Mouse (Mus musculus) hindbrain, embryonic 13.5 days (tissue): ENCODE data around the gene Ppp2r3d. TPM values are rescaled to one million over a fixed set of nuclear protein-coding genes. Genes with fewer than 3 reads are reported as not detected.
A peak's percentile ranks its signal among the peaks of the same experiment; 100 is the strongest.
"Not testable (repeated sequence)": the region's sequence is repeated elsewhere in the genome, so short reads cannot be mapped to it uniquely, and the experiment has no call there.

Experiments
- ATAC-seq: fragments of 200-750 bp; cut with Nextera tagmentation; 2 replicates; pipeline ENCODE4 v1.8.0; 2017; ENCODE audit warnings: moderate TSS enrichment; ENCODE audit not compliant: low FRiP score
- H3K27ac ChIP-seq: fragments of 300-500 bp; sonication (generic); 2 replicates; pipeline ENCODE4 v1.5.1; 2015; ENCODE audit warnings: inconsistent platforms, mild to moderate bottlenecking, moderate library complexity
- H3K27me3 ChIP-seq: fragments of 300-500 bp; sonication (generic); 2 replicates; pipeline ENCODE4 v1.6.1; 2015; ENCODE audit warnings: mild to moderate bottlenecking, inconsistent platforms
- H3K36me3 ChIP-seq: fragments of 300-500 bp; sonication (generic); 2 replicates; pipeline ENCODE4 v1.6.1; 2015; ENCODE audit warnings: mild to moderate bottlenecking, inconsistent platforms
- H3K4me1 ChIP-seq: fragments of 300-500 bp; sonication (generic); replicated peaks from 2 replicates; pipeline ENCODE4 v1.6.1; 2015; ENCODE audit warnings: inconsistent platforms
- H3K4me2 ChIP-seq: fragments of 300-500 bp; sonication (generic); 2 replicates; pipeline ENCODE4 v1.6.1; 2015; ENCODE audit warnings: inconsistent platforms, mild to moderate bottlenecking, moderate library complexity
- H3K4me3 ChIP-seq: fragments of 300-500 bp; sonication (generic); 2 replicates; pipeline ENCODE4 v1.5.1; 2015; ENCODE audit warnings: mild to moderate bottlenecking, inconsistent platforms
- H3K9ac ChIP-seq: fragments of 300-500 bp; sonication (generic); 2 replicates; pipeline ENCODE4 v1.6.1; 2015; ENCODE audit warnings: mild to moderate bottlenecking, inconsistent platforms
- H3K9me3 ChIP-seq: fragments of 300-500 bp; sonication (generic); 2 replicates; pipeline ENCODE4 v1.6.1; 2016; ENCODE audit warnings: inconsistent platforms
- WGBS: fragments of 180-500 bp; shearing (Covaris S2); methylation state at CpG from one replicate; pipeline ENCODE4 v1.1.7; 2015; 5-methylcytosine and 5-hydroxymethylcytosine counted together
- polyA plus RNA-seq: library from polyadenylated mRNA; unstranded; fragments of >200 nt; fragmentation: Nextera tagmentation; extraction: Ambion mirVana; gene quantifications from 2 replicates; pipeline ENCODE4 v1.2.1, GENCODE M21; 2015

The Ppp2r3d gene
- 154 and 166 TPM in 2 replicates for polyA plus RNA-seq

- Histone ChIP-seq H3K27ac (no peak within 1 kb of the TSS), H3K27me3 (no peaks in the 10 kb centered on the region), H3K9ac (no peak within 1 kb of the TSS), H3K4me1 (no peaks in the 10 kb centered on the region), H3K9me3 (0 out of 2 replicates have a peak, but pooled peaks cover 6% of the 10 kb centered on the region), H3K4me2 (no peak within 1 kb of the TSS), H3K4me3 (no peak within 1 kb of the TSS), H3K36me3 (peaks cover 17% of the 10 kb centered on the region)
- ATAC-seq = peak; percentile 57; the same call in 1 of the 2 replicates
- WGBS = 96% methylated on average over 22 of the region's 22 CpGs
Observed at GRCm38 (mm10) chr9:124476096-124476902, at the start of gene Ppp2r3d. Ppp2r3d (minus strand) TSS chr9:124476898.

- H3K36me3 ChIP-seq, H3K27me3 ChIP-seq, H3K4me1 ChIP-seq, H3K4me3 ChIP-seq, H3K27ac ChIP-seq, H3K9ac ChIP-seq, H3K4me2 ChIP-seq, ATAC-seq: not testable (repeated sequence)
- 91% methylated on average over 2 of the region's 2 CpGs for WGBS
- peaks cover 21% of the 10 kb centered on the region for H3K9me3 ChIP-seq
Observed at GRCm38 (mm10) chr9:124493693-124494092, 17.0 kb upstream of the Ppp2r3d start, which contains the start of gene Gm21836. Gm21836 (minus strand) TSS chr9:124493793.

GRCm38 (mm10) chr9:124480361-124480980 is 3.8 kb upstream of the Ppp2r3d start:
- not testable (repeated sequence) for H3K4me2 ChIP-seq, ATAC-seq, H3K4me1 ChIP-seq, H3K4me3 ChIP-seq, H3K9ac ChIP-seq, H3K9me3 ChIP-seq, H3K27ac ChIP-seq, H3K27me3 ChIP-seq
- WGBS = 60% methylated on average over 13 of the region's 15 CpGs
- H3K36me3 ChIP-seq = peaks cover 13% of the 10 kb centered on the region

GRCm38 (mm10) chr9:124478081-124478480 is 1.4 kb upstream of the Ppp2r3d start:
- Histone ChIP-seq H3K27me3 (no peaks in the 10 kb centered on the region), H3K9me3 (0 out of 2 replicates have a peak, but pooled peaks cover 6% of the 10 kb centered on the region), H3K36me3 (peaks cover 17% of the 10 kb centered on the region), H3K4me1 (no peaks in the 10 kb centered on the region), H3K4me3 (no peak overlapping the region), H3K27ac (no peak overlapping the region), H3K9ac (no peak overlapping the region), H3K4me2 (no peak overlapping the region)
- ATAC-seq = no peak
- WGBS = 84% methylated on average over 3 of the region's 3 CpGs

GRCm38 (mm10) chr9:124475689-124476088 is 1.0 kb downstream of the Ppp2r3d start:
- Histone ChIP-seq H3K4me2 (no peak overlapping the region), H3K9ac (no peak overlapping the region), H3K27me3 (no peaks in the 10 kb centered on the region), H3K36me3 (peaks cover 17% of the 10 kb centered on the region), H3K4me3 (no peak overlapping the region), H3K27ac (no peak overlapping the region; the same call in 1 of the 2 replicates), H3K4me1 (no peaks in the 10 kb centered on the region), H3K9me3 (0 out of 2 replicates have a peak, but pooled peaks cover 6% of the 10 kb centered on the region)
- peak; percentile 54; the same call in 1 of the 2 replicates for ATAC-seq
- WGBS = 87% methylated on average over 15 of the region's 15 CpGs

- H3K9ac ChIP-seq = no peak overlapping the region
- H3K27ac ChIP-seq = no peak overlapping the region
- no peaks in the 10 kb centered on the region for H3K27me3 ChIP-seq
- H3K4me2 ChIP-seq = no peak overlapping the region
- H3K4me1 ChIP-seq = no peaks in the 10 kb centered on the region
- no peak overlapping the region for H3K4me3 ChIP-seq
- WGBS = 0% methylated on average over 1 of the region's 1 CpGs
- no peaks in the 10 kb centered on the region for H3K36me3 ChIP-seq
- no peaks in the 10 kb centered on the region for H3K9me3 ChIP-seq
- ATAC-seq = no peak
Observed at GRCm38 (mm10) chr9:124456572-124456971, 20.1 kb downstream of the Ppp2r3d start.

- H3K4me2 ChIP-seq = no peak overlapping the region
- no peak overlapping the region for H3K9ac ChIP-seq
- H3K4me1 ChIP-seq = no peaks in the 10 kb centered on the region
- WGBS = over 99% methylated on average over 15 of the region's 15 CpGs
- H3K27ac ChIP-seq = no peak overlapping the region
- peaks cover 22% of the 10 kb centered on the region for H3K9me3 ChIP-seq
- no peak overlapping the region for H3K4me3 ChIP-seq
- ATAC-seq = no peak
- H3K27me3 ChIP-seq = no peaks in the 10 kb centered on the region
- H3K36me3 ChIP-seq = peaks cover 38% of the 10 kb centered on the region
Observed at GRCm38 (mm10) chr9:124442533-124442855, 34.2 kb downstream of the Ppp2r3d start.

- Histone ChIP-seq H3K9me3 (peaks cover 22% of the 10 kb centered on the region), H3K27me3 (no peaks in the 10 kb centered on the region), H3K4me1 (no peaks in the 10 kb centered on the region), H3K36me3 (peaks cover 38% of the 10 kb centered on the region), H3K4me3 (0 out of 2 replicates have a peak overlapping the region, but pooled peaks have one; percentile 5), H3K9ac (no peak overlapping the region), H3K27ac (no peak overlapping the region), H3K4me2 (no peak overlapping the region)
- no peak for ATAC-seq
- 98% methylated on average over 45 of the region's 45 CpGs for WGBS
Observed at GRCm38 (mm10) chr9:124441681-124442532, 34.8 kb downstream of the Ppp2r3d start.

- WGBS = 75% methylated on average over 14 of the region's 14 CpGs
- no peak for ATAC-seq
- Histone ChIP-seq H3K9me3 (peaks cover 22% of the 10 kb centered on the region), H3K4me1 (no peaks in the 10 kb centered on the region), H3K4me2 (no peak overlapping the region), H3K27ac (no peak overlapping the region), H3K9ac (no peak overlapping the region), H3K36me3 (peaks cover 38% of the 10 kb centered on the region), H3K4me3 (peak overlapping the region; percentile 12), H3K27me3 (no peaks in the 10 kb centered on the region)
Observed at GRCm38 (mm10) chr9:124440724-124441045, 36.0 kb downstream of the Ppp2r3d start.

- Histone ChIP-seq H3K9ac (no peak overlapping the region), H3K27ac (no peak overlapping the region), H3K4me1 (no peaks in the 10 kb centered on the region), H3K4me2 (no peak overlapping the region), H3K27me3 (no peaks in the 10 kb centered on the region), H3K4me3 (peak overlapping the region; percentile 12), H3K9me3 (peaks cover 22% of the 10 kb centered on the region), H3K36me3 (peaks cover 38% of the 10 kb centered on the region)
- WGBS = 95% methylated on average over 29 of the region's 29 CpGs
- ATAC-seq = peak; percentile 85
Observed at GRCm38 (mm10) chr9:124439848-124440723, 36.6 kb downstream of the Ppp2r3d start.

- peaks cover 38% of the 10 kb centered on the region for H3K36me3 ChIP-seq
- H3K27me3 ChIP-seq = peaks cover 2% of the 10 kb centered on the region; the same call in 1 of the 2 replicates
- H3K4me1 ChIP-seq = no peaks in the 10 kb centered on the region
- no peak overlapping the region for H3K4me3 ChIP-seq
- WGBS = 98% methylated on average over 13 of the region's 13 CpGs
- no peak overlapping the region for H3K27ac ChIP-seq
- no peak overlapping the region for H3K9ac ChIP-seq
- peaks cover 22% of the 10 kb centered on the region for H3K9me3 ChIP-seq
- ATAC-seq = peak; percentile 76
- no peak overlapping the region for H3K4me2 ChIP-seq
Observed at GRCm38 (mm10) chr9:124439403-124439847, 37.3 kb downstream of the Ppp2r3d start.
